Mouse (Mus musculus): ENCODE data around the gene Pnpla7. TPM values are rescaled to one million over a fixed set of nuclear protein-coding genes. Genes with fewer than 3 reads are reported as not detected.

The Pnpla7 gene
- 3.8 and 4.0 TPM in 2 replicates for polyA plus RNA-seq (2015; fragmentation: Nextera tagmentation; extraction: Ambion mirVana)

DNA sequence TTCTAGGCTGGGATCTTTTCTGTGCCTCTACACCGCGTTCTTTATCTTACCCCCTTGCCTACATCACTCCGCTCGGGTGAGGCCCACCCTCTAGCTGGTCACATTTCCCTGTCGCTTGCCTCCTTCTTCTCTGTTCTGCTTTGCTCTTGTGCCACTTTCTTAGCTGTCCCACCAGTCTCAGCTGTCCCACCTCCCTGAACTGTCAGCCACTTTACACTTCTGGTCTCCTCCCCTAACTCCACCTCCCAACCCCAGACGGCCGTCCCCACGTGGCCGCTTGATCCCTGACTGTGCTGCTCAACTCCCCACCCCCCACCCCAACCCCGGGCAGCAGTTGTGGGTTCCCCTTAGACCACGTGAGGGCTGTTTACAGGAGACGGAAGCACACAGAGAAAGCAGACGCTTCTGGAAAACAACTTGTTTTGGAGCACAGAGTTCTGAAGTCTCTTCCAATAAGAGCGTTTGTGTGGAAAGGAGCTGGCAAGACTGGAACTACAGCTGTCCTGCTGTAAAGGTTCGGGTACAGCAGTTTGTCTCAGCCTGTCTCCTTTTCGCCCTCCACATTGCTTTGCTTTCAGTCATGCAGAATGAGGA lies at the start of gene Pnpla7:
Pnpla7 (plus strand) TSS at position 330 of the 594 bp plus-strand sequence.

GRCm38 (mm10) chr2:24935057-24935796 lies 40.6 kb upstream of the Pnpla7 start, which contains the start of gene Arrdc1:
Gene Arrdc1 (minus strand): TSS chr2:24935252.

GRCm38 (mm10) chr2:24949421-24950188 lies 26.2 kb upstream of the Pnpla7 start, which contains the start of gene Zmynd19:
Gene Zmynd19 (plus strand): TSS chr2:24949792.

DNA sequence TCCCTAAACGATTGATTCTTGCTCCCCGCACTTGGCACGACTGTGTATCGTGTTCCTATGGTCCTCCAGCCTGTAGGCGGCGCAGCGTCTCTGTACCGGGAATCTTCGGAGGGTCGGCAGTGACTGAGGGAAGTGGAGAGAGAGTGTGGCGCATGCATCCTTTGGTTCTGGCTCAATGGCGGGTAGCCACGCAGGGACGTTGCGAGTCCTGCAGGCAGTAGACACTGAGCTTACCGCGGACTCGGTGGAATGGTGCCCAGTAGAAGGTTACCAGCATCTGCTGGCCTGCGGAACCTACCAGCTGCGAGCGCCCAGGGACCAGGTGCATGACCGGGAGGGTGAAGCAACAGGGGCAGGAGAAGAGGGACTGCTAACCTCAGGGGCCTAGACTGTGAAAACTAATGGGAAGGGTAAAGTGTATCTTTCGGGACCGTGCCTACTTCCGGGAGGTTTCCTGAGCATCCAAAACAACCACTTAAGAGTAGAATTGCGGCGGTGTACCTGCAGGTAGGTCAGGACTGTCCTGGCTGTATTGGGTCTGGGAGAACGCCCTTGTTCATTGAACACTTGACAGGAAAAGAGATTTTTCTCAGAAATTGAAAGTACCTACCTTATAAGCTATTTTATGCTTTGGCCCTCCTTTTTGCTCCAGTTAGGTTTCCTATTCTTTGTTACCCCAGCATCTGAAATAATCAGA lies 13.4 kb upstream of the Pnpla7 start, which contains the start of gene Dph7:
Dph7 (plus strand) TSS at position 97 of the 697 bp plus-strand sequence.

GRCm38 (mm10) chr2:24974906-24975703 lies 728 bp upstream of the Pnpla7 start, which contains the start of gene Mrpl41:
Gene Mrpl41 (minus strand): TSS chr2:24975098.

GRCm38 (mm10) chr2:25054221-25055067 lies 78.6 kb downstream of the Pnpla7 start, which contains the start of gene Nsmf:
Gene Nsmf (plus strand): TSS chr2:25054355.

DNA sequence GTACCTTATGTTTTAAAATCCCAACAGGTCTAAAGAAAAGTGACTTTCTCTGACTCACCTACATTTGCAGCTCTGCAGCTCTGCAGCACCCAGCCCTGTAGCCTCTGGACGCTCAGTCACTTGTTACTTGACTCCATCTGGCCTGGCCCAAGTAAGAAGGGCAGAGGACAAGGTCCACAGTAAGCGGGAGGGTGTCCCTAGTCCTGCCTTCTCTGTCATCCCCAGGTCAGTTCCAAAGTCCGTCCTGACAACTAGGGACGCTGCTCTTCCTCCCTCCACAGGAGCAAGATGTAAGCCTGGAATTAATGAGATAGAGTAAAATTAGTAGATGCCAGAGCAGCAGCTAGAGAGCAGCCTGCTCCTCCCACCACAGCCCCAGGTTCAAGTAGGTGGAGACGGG lies 104.2 kb downstream of the Pnpla7 start, which contains the start of gene Entpd8:
Entpd8 (plus strand) TSS at position 229 of the 400 bp plus-strand sequence.

DNA sequence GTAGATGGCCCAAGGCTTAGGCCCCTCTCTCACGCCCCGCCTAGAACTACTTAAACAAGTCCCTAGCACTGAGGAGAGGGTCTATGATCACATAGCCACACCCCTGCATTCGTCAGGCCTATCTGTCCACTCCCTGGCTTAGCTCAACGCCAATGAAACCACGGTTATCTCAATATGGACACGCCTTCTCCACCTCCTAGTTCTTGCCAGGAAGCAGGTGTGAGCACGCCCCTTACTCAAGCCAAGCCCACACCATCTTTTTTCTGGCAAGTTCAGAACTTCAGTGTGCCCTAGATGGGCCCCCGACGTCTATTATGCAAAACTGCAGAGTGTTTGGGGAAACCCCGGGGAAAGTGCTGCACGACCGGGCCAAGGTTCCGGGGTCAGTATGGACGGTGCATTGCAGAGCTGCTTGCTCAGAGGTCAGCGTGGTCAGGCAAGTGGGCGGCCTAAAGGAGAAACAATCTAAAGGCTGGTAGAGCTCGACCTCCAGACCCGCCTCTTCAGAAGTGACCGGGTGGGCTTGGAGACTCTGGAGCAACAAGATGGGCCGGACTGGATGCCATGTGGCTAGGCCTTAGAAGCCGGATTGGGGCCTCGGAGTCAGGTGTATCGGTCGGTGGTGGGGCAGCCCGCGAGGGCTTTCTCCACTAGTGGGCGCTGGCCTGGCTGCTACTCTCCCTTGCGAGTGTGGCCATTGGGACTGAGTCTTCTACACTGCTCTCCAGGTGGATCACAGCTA lies 119.4 kb downstream of the Pnpla7 start, which contains the start of gene Noxa1:
Noxa1 (minus strand) TSS at position 41 of the 742 bp plus-strand sequence.

Small RNA genes lying within 50 kb of the gene (microRNA-seq; reads per million reads assigned to microRNA genes)
- gene Gm22875 (not detected), gene Gm24328 (not detected), gene Mir7664 (not detected)

Other genes with a start within 250 kb of the Pnpla7 start
- 12.8 and 15.5 TPM in 2 replicates for gene Cacna1b, start 212.9 kb upstream of the Pnpla7 start, polyA plus RNA-seq (2015; fragmentation: Nextera tagmentation; extraction: Ambion mirVana)
- gene Ehmt1, start 56.4 kb upstream of the Pnpla7 start, polyA plus RNA-seq (2015; fragmentation: Nextera tagmentation; extraction: Ambion mirVana): 54.0 and 59.0 TPM in 2 replicates
- gene Arrdc1, start 40.8 kb upstream of the Pnpla7 start, polyA plus RNA-seq (2015; fragmentation: Nextera tagmentation; extraction: Ambion mirVana): 45.2 and 47.6 TPM in 2 replicates
- gene Zmynd19, start 26.2 kb upstream of the Pnpla7 start, polyA plus RNA-seq (2015; fragmentation: Nextera tagmentation; extraction: Ambion mirVana): 23.2 and 24.4 TPM in 2 replicates
- 32.5 and 32.9 TPM in 2 replicates for gene Dph7, start 13.6 kb upstream of the Pnpla7 start, polyA plus RNA-seq (2015; fragmentation: Nextera tagmentation; extraction: Ambion mirVana)
- 215 and 225 TPM in 2 replicates for gene Mrpl41, start 935 bp upstream of the Pnpla7 start, polyA plus RNA-seq (2015; fragmentation: Nextera tagmentation; extraction: Ambion mirVana)
- 160 and 185 TPM in 2 replicates for gene Nsmf, start 78.3 kb downstream of the Pnpla7 start, polyA plus RNA-seq (2015; fragmentation: Nextera tagmentation; extraction: Ambion mirVana)
- not detected in 2 replicates for gene Entpd8, start 104.3 kb downstream of the Pnpla7 start, polyA plus RNA-seq (2015; fragmentation: Nextera tagmentation; extraction: Ambion mirVana)
- not detected in 2 replicates for gene Noxa1, start 119.1 kb downstream of the Pnpla7 start, polyA plus RNA-seq (2015; fragmentation: Nextera tagmentation; extraction: Ambion mirVana)
- gene Nrarp, start 204.7 kb downstream of the Pnpla7 start, polyA plus RNA-seq (2015; fragmentation: Nextera tagmentation; extraction: Ambion mirVana): 15.8 TPM in 2 replicates
- gene Tor4a, start 220.9 kb downstream of the Pnpla7 start, polyA plus RNA-seq (2015; fragmentation: Nextera tagmentation; extraction: Ambion mirVana): 1.7 and 2.2 TPM in 2 replicates
- 73.6 and 78.9 TPM in 2 replicates for gene Nelfb, start 235.5 kb downstream of the Pnpla7 start, polyA plus RNA-seq (2015; fragmentation: Nextera tagmentation; extraction: Ambion mirVana)
- gene Stpg3, start 238.6 kb downstream of the Pnpla7 start, polyA plus RNA-seq (2015; fragmentation: Nextera tagmentation; extraction: Ambion mirVana): 0.12 TPM in 1 of 2 replicates, not detected in the other
- 0.53 TPM in 1 of 2 replicates, not detected in the other for gene Fam166a, start 242.7 kb downstream of the Pnpla7 start, polyA plus RNA-seq (2015; fragmentation: Nextera tagmentation; extraction: Ambion mirVana)
- 538 and 555 TPM in 2 replicates for gene Tubb4b, start 248.7 kb downstream of the Pnpla7 start, polyA plus RNA-seq (2015; fragmentation: Nextera tagmentation; extraction: Ambion mirVana)

Measured in neural tube, postnatal 0 days (tissue).